Mouse (Mus musculus) stomach, embryonic 16.5 days (tissue): ENCODE data around the gene Phf21b. TPM values are rescaled to one million over a fixed set of nuclear protein-coding genes. Genes with fewer than 3 reads are reported as not detected.

Experiments
- ATAC-seq: fragments of 200-750 bp; cut with Nextera tagmentation; 2 replicates; pipeline ENCODE4 v1.8.0; 2017; ENCODE audit warnings: moderate number of reproducible peaks, moderate TSS enrichment; ENCODE audit not compliant: insufficient read depth, low FRiP score
- H3K27ac ChIP-seq: fragments of 300-500 bp; sonication (generic); 2 replicates; pipeline ENCODE4 v1.5.1; 2014; ENCODE audit warnings: low read length
- H3K27me3 ChIP-seq: fragments of 300-500 bp; sonication (generic); 2 replicates; pipeline ENCODE4 v1.6.1; 2014; ENCODE audit warnings: low read length, control low read depth, mixed read lengths; ENCODE audit not compliant: control insufficient read depth, insufficient read depth
- H3K36me3 ChIP-seq: fragments of 300-500 bp; sonication (generic); 2 replicates; pipeline ENCODE4 v1.6.1; 2014; ENCODE audit warnings: low read length; ENCODE audit not compliant: control insufficient read depth, insufficient read depth
- H3K4me1 ChIP-seq: fragments of 300-500 bp; sonication (generic); 2 replicates; pipeline ENCODE4 v1.6.1; 2014; ENCODE audit warnings: low read length, control low read depth, mixed read lengths; ENCODE audit not compliant: control insufficient read depth, insufficient read depth
- H3K4me2 ChIP-seq: fragments of 300-500 bp; sonication (generic); 2 replicates; pipeline ENCODE4 v1.6.1; 2014; ENCODE audit warnings: low read depth, low read length, mixed read lengths
- H3K4me3 ChIP-seq: fragments of 300-500 bp; sonication (generic); replicated peaks from 2 replicates; pipeline ENCODE4 v1.5.1; 2014; ENCODE audit warnings: mild to moderate bottlenecking, low read length
- H3K9ac ChIP-seq: fragments of 300-500 bp; sonication (generic); 2 replicates; pipeline ENCODE4 v1.6.1; 2014; ENCODE audit warnings: low read length
- H3K9me3 ChIP-seq: fragments of 300-500 bp; sonication (generic); replicated peaks from 2 replicates; pipeline ENCODE4 v1.6.1; 2016; ENCODE audit warnings: low read length, control low read depth; ENCODE audit not compliant: control insufficient read depth
- WGBS: fragments of 180-500 bp; shearing (Covaris S2); extraction: QIAGEN DNeasy Blood & Tissue Kit; methylation state at CpG from one replicate; pipeline ENCODE4 v1.1.7; 2014; 5-methylcytosine and 5-hydroxymethylcytosine counted together
- polyA plus RNA-seq: library from polyadenylated mRNA; unstranded; fragments of >200 nt; fragmentation: Nextera tagmentation; extraction: Ambion mirVana; gene quantifications from 2 replicates; pipeline ENCODE4 v1.2.1, GENCODE M21; 2015

Phf21b gene
- polyA plus RNA-seq, 1 experiment from 2014 or later, result 0.34 TPM

- H3K27ac ChIP-seq, result no peak overlapping the region
- H3K9me3 ChIP-seq, result no peaks in the 10 kb centered on the region
- no peak for ATAC-seq
- H3K9ac ChIP-seq, result no peak overlapping the region
- no peaks in the 10 kb centered on the region for H3K27me3 ChIP-seq
- H3K4me3 ChIP-seq, result no peak overlapping the region
- no peak overlapping the region for H3K4me2 ChIP-seq
- no peaks in the 10 kb centered on the region for H3K4me1 ChIP-seq
- 67% methylated on average over 4 of the region's 4 CpGs for WGBS
- no peaks in the 10 kb centered on the region for H3K36me3 ChIP-seq
Observed at GRCm38 (mm10) chr15:84873867-84874266, 18.0 kb upstream of the Phf21b start.

GRCm38 (mm10) chr15:84873079-84873478, 17.2 kb upstream of the Phf21b start:
- H3K4me2 ChIP-seq, result no peak overlapping the region
- no peak overlapping the region for H3K27ac ChIP-seq
- WGBS, result 81% methylated on average over 11 of the region's 11 CpGs
- no peak for ATAC-seq
- no peaks in the 10 kb centered on the region for H3K4me1 ChIP-seq
- H3K36me3 ChIP-seq, result no peaks in the 10 kb centered on the region
- no peak overlapping the region for H3K4me3 ChIP-seq
- H3K27me3 ChIP-seq, result no peaks in the 10 kb centered on the region
- no peaks in the 10 kb centered on the region for H3K9me3 ChIP-seq
- H3K9ac ChIP-seq, result no peak overlapping the region

GRCm38 (mm10) chr15:84871802-84872201, 16.0 kb upstream of the Phf21b start:
- WGBS, result 75% methylated on average over 3 of the region's 3 CpGs
- ATAC-seq, result no peak
- H3K9ac ChIP-seq, result no peak overlapping the region
- H3K4me3 ChIP-seq, result no peak overlapping the region
- H3K36me3 ChIP-seq, result no peaks in the 10 kb centered on the region
- no peaks in the 10 kb centered on the region for H3K9me3 ChIP-seq
- H3K4me2 ChIP-seq, result no peak overlapping the region
- no peaks in the 10 kb centered on the region for H3K27me3 ChIP-seq
- no peaks in the 10 kb centered on the region for H3K4me1 ChIP-seq
- H3K27ac ChIP-seq, result no peak overlapping the region

- 90% methylated on average over 8 of the region's 8 CpGs for WGBS
- Histone ChIP-seq H3K27me3 (no peaks in the 10 kb centered on the region), H3K4me1 (no peaks in the 10 kb centered on the region), H3K4me3 (no peak overlapping the region), H3K4me2 (no peak overlapping the region), H3K36me3 (no peaks in the 10 kb centered on the region), H3K9ac (no peak overlapping the region), H3K9me3 (no peaks in the 10 kb centered on the region), H3K27ac (no peak overlapping the region)
- no peak for ATAC-seq
Observed at GRCm38 (mm10) chr15:84861911-84862310, 6.1 kb upstream of the Phf21b start.

- no peak overlapping the region for H3K27ac ChIP-seq
- H3K4me3 ChIP-seq, result no peak overlapping the region
- peaks cover 20% of the 10 kb centered on the region for H3K4me1 ChIP-seq
- H3K36me3 ChIP-seq, result no peaks in the 10 kb centered on the region
- no peak overlapping the region for H3K9ac ChIP-seq
- no peak overlapping the region for H3K4me2 ChIP-seq
- WGBS, result 46% methylated on average over 2 of the region's 2 CpGs
- no peaks in the 10 kb centered on the region for H3K27me3 ChIP-seq
- no peak for ATAC-seq
- H3K9me3 ChIP-seq, result no peaks in the 10 kb centered on the region
Observed at GRCm38 (mm10) chr15:84857623-84858022, 1.8 kb upstream of the Phf21b start.

- under 1% methylated on average over 88 of the region's 88 CpGs for WGBS
- H3K27ac ChIP-seq, result peak overlapping the region; percentile 17; the same call in 1 of the 2 replicates
- peak overlapping the region; percentile 92 for H3K4me2 ChIP-seq
- H3K9ac ChIP-seq, result peak overlapping the region; percentile 74
- H3K4me1 ChIP-seq, result peaks cover 24% of the 10 kb centered on the region
- H3K27me3 ChIP-seq, result no peaks in the 10 kb centered on the region
- H3K36me3 ChIP-seq, result no peaks in the 10 kb centered on the region
- peak overlapping the region; percentile 54 for H3K4me3 ChIP-seq
- peak; percentile 3; the same call in 1 of the 2 replicates for ATAC-seq
- H3K9me3 ChIP-seq, result no peaks in the 10 kb centered on the region
Observed at GRCm38 (mm10) chr15:84854921-84855901, 638 bp downstream of the Phf21b start.

GRCm38 (mm10) chr15:84854171-84854811, 1.6 kb downstream of the Phf21b start:
- peak overlapping the region; percentile 74 for H3K9ac ChIP-seq
- H3K36me3 ChIP-seq, result no peaks in the 10 kb centered on the region
- H3K4me1 ChIP-seq, result peaks cover 24% of the 10 kb centered on the region
- peak overlapping the region; percentile 54 for H3K4me3 ChIP-seq
- peak overlapping the region; percentile 92 for H3K4me2 ChIP-seq
- 0% methylated on average over 49 of the region's 49 CpGs for WGBS
- no peaks in the 10 kb centered on the region for H3K9me3 ChIP-seq
- H3K27me3 ChIP-seq, result no peaks in the 10 kb centered on the region
- ATAC-seq, result no peak
- no peak overlapping the region for H3K27ac ChIP-seq

GRCm38 (mm10) chr15:84853261-84854137, 2.4 kb downstream of the Phf21b start:
- no peaks in the 10 kb centered on the region for H3K27me3 ChIP-seq
- H3K4me3 ChIP-seq, result peak overlapping the region; percentile 54
- peak overlapping the region; percentile 50 for H3K27ac ChIP-seq
- H3K9me3 ChIP-seq, result no peaks in the 10 kb centered on the region
- peak; percentile 54; the same call in 1 of the 2 replicates for ATAC-seq
- peak overlapping the region; percentile 92 for H3K4me2 ChIP-seq
- WGBS, result under 1% methylated on average over 72 of the region's 84 CpGs
- no peaks in the 10 kb centered on the region for H3K36me3 ChIP-seq
- H3K9ac ChIP-seq, result peak overlapping the region; percentile 74
- H3K4me1 ChIP-seq, result peaks cover 24% of the 10 kb centered on the region
